Mouse (Mus musculus) CH12.LX (cell line): ENCODE measurements around the gene Clic4. TPM values are rescaled to one million over a fixed set of nuclear protein-coding genes. Genes with fewer than 3 reads are reported as not detected.

ENCODE experiments used
- DNase-seq: peaks from one replicate; pipeline ENCODE4 v3.0.0-alpha.2; 2013; ENCODE audit errors: extremely low read depth
- H3K27ac ChIP-seq: 2 replicates; pipeline ENCODE4 v1.5.1; 2012; ENCODE audit warnings: low read depth, mild to moderate bottlenecking, control low read depth, moderate library complexity; ENCODE audit not compliant: insufficient read depth
- H3K27me3 ChIP-seq: replicated peaks from 2 replicates; pipeline ENCODE3; 2012; ENCODE audit warnings: inconsistent platforms
- H3K36me3 ChIP-seq, 2 experiments: replicated peaks in 1 of 2; 2 replicates each; pipeline versions ENCODE3 to v1.6.1; 2012; ENCODE audit warnings: inconsistent platforms in 1 of 2, low read length in 1 of 2, mild to moderate bottlenecking in 1 of 2, mixed read lengths in 1 of 2, moderate library complexity in 1 of 2; ENCODE audit not compliant: control insufficient read depth in 1 of 2, insufficient read depth in 1 of 2
- H3K4me1 ChIP-seq, 2 experiments: 2 replicates each; pipeline ENCODE4 v1.6.1; 2012; ENCODE audit warnings: inconsistent platforms in 1 of 2, moderate library complexity in 1 of 2; ENCODE audit not compliant: insufficient read depth in 2 of 2, control insufficient read depth in 1 of 2
- H3K4me2 ChIP-seq: 2 replicates; pipeline ENCODE4 v1.6.1; 2012; ENCODE audit warnings: low read depth, mild to moderate bottlenecking, control low read depth; ENCODE audit not compliant: poor library complexity, insufficient read depth, severe bottlenecking
- H3K4me3 ChIP-seq, 3 experiments: fragments of 150-350 bp in 1 of 3; sonication (generic) in 1 of 3; replicated peaks in 1 of 3; 2 replicates each; pipeline versions ENCODE3 to v1.5.1; 2011 to 2012; ENCODE audit warnings: low read depth in 2 of 3, low read length in 2 of 3, mild to moderate bottlenecking in 2 of 3, moderate library complexity in 2 of 3, control low read depth in 1 of 3, improper control_type of control experiment in 1 of 3, inconsistent platforms in 1 of 3, mixed read lengths in 1 of 3; ENCODE audit not compliant: poor library complexity in 1 of 3
- H3K79me2 ChIP-seq: replicated peaks from 2 replicates; pipeline ENCODE4 v1.6.1; 2012; ENCODE audit warnings: mild to moderate bottlenecking, moderate library complexity; ENCODE audit not compliant: control insufficient read depth, poor library complexity, insufficient read depth, severe bottlenecking; ENCODE audit errors: extremely low read depth
- H3K9ac ChIP-seq: 2 replicates; pipeline ENCODE4 v1.6.1; 2012; ENCODE audit warnings: low read depth, mild to moderate bottlenecking, control low read depth, moderate library complexity; ENCODE audit not compliant: insufficient read depth
- H3K9me3 ChIP-seq: replicated peaks from 2 replicates; pipeline ENCODE3; 2012; ENCODE audit warnings: low read length, inconsistent platforms, mixed read lengths
- BHLHE40 ChIP-seq: IDR thresholded peaks from 2 replicates; pipeline ENCODE4 v1.6.1; 2011; ENCODE audit warnings: mild to moderate bottlenecking, low read depth, low read length, improper control_type of control experiment
- CHD1 ChIP-seq: IDR thresholded peaks from 2 replicates; pipeline ENCODE4 v1.6.1; 2012; ENCODE audit warnings: low read depth, low read length, improper control_type of control experiment, inconsistent platforms
- CHD2 ChIP-seq: IDR thresholded peaks from 2 replicates; pipeline ENCODE4 v1.6.1; 2011; ENCODE audit warnings: low read length, improper control_type of control experiment
- CTCF ChIP-seq, 2 experiments: IDR thresholded peaks in 1 of 2; conservative IDR thresholded peaks in 1 of 2; 2 replicates each; pipeline ENCODE4 v1.5.1; 2011 to 2012; ENCODE audit warnings: low read depth in 2 of 2, low read length in 2 of 2, improper control_type of control experiment in 1 of 2, inconsistent platforms in 1 of 2, mild to moderate bottlenecking in 1 of 2, moderate library complexity in 1 of 2
- E2F4 ChIP-seq: IDR thresholded peaks from 2 replicates; pipeline ENCODE4 v1.6.1; 2011; ENCODE audit warnings: low read depth, low read length, improper control_type of control experiment; ENCODE audit not compliant: insufficient replicate concordance
- EP300 ChIP-seq: IDR thresholded peaks from 2 replicates; pipeline ENCODE4 v1.6.1; 2011; ENCODE audit warnings: low read length, improper control_type of control experiment
- ETS1 ChIP-seq: conservative IDR thresholded peaks from 2 replicates; pipeline ENCODE4 v1.6.1; 2012; ENCODE audit warnings: low read depth, mild to moderate bottlenecking, inconsistent platforms, low read length, improper control_type of control experiment, moderate library complexity
- GABPA ChIP-seq: IDR thresholded peaks from 2 replicates; pipeline ENCODE4 v1.6.1; 2012; ENCODE audit warnings: low read depth, low read length, improper control_type of control experiment, inconsistent platforms; ENCODE audit not compliant: insufficient replicate concordance
- HCFC1 ChIP-seq: IDR thresholded peaks from 2 replicates; pipeline ENCODE4 v1.6.1; 2012; ENCODE audit warnings: low read depth, mild to moderate bottlenecking, inconsistent platforms, low read length, improper control_type of control experiment
- IRF4 ChIP-seq: IDR thresholded peaks from 2 replicates; pipeline ENCODE4 v1.6.1; 2014; ENCODE audit warnings: low read depth, mild to moderate bottlenecking, inconsistent platforms, low read length, improper control_type of control experiment
- JUN ChIP-seq: IDR thresholded peaks from 2 replicates; pipeline ENCODE4 v1.6.1; 2011; ENCODE audit warnings: low read depth, mild to moderate bottlenecking, low read length, improper control_type of control experiment, moderate library complexity; ENCODE audit not compliant: insufficient read depth
- JUND ChIP-seq: conservative IDR thresholded peaks from 2 replicates; pipeline ENCODE4 v1.6.1; 2011; ENCODE audit warnings: low read depth, low read length, improper control_type of control experiment
- MAFK ChIP-seq: IDR thresholded peaks from 2 replicates; pipeline ENCODE4 v1.6.1; 2011; ENCODE audit warnings: low read length, improper control_type of control experiment; ENCODE audit not compliant: insufficient replicate concordance
- MAZ ChIP-seq: IDR thresholded peaks from 2 replicates; pipeline ENCODE4 v1.6.1; 2012; ENCODE audit warnings: low read depth, mild to moderate bottlenecking, inconsistent platforms, low read length, improper control_type of control experiment, moderate library complexity
- MEF2A ChIP-seq: IDR thresholded peaks from 2 replicates; pipeline ENCODE4 v1.6.1; 2014; ENCODE audit warnings: low read depth, mild to moderate bottlenecking, inconsistent platforms, low read length, improper control_type of control experiment, borderline replicate concordance
- MXI1 ChIP-seq: IDR thresholded peaks from 2 replicates; pipeline ENCODE4 v1.6.1; 2011; ENCODE audit warnings: mild to moderate bottlenecking, low read depth, low read length, improper control_type of control experiment
- MYC ChIP-seq: IDR thresholded peaks from 2 replicates; pipeline ENCODE4 v1.6.1; 2011; ENCODE audit warnings: low read depth, mild to moderate bottlenecking, improper control_type of control experiment, low read length
- NELFE ChIP-seq: IDR thresholded peaks from 2 replicates; pipeline ENCODE4 v1.6.1; 2011; ENCODE audit warnings: low read depth, low read length, improper control_type of control experiment
- NRF1 ChIP-seq: IDR thresholded peaks from 2 replicates; pipeline ENCODE4 v1.6.1; 2014; ENCODE audit warnings: low read depth, mild to moderate bottlenecking, inconsistent platforms, low read length, improper control_type of control experiment, moderate library complexity
- PAX5 ChIP-seq: IDR thresholded peaks from 2 replicates; pipeline ENCODE4 v1.6.1; 2012; ENCODE audit warnings: low read length, inconsistent platforms, mixed read lengths
- POLR2A ChIP-seq: IDR thresholded peaks from 2 replicates; pipeline ENCODE4 v1.6.1; 2011; ENCODE audit warnings: low read depth, mild to moderate bottlenecking, improper control_type of control experiment, low read length
- POLR2AphosphoS2 ChIP-seq: IDR thresholded peaks from 2 replicates; pipeline ENCODE4 v1.6.1; 2011; ENCODE audit warnings: low read depth, low read length, improper control_type of control experiment
- RAD21 ChIP-seq: IDR thresholded peaks from 2 replicates; pipeline ENCODE4 v1.6.1; 2011; ENCODE audit warnings: low read depth, mild to moderate bottlenecking, low read length, improper control_type of control experiment, moderate library complexity
- RCOR1 ChIP-seq: conservative IDR thresholded peaks from 2 replicates; pipeline ENCODE4 v1.6.1; 2012; ENCODE audit warnings: low read depth, mild to moderate bottlenecking, inconsistent platforms, low read length, improper control_type of control experiment
- SIN3A ChIP-seq: IDR thresholded peaks from 2 replicates; pipeline ENCODE4 v1.6.1; 2012; ENCODE audit warnings: low read length, improper control_type of control experiment, inconsistent platforms
- SMC3 ChIP-seq: IDR thresholded peaks from 2 replicates; pipeline ENCODE4 v1.6.1; 2011; ENCODE audit warnings: low read depth, low read length, improper control_type of control experiment
- TBP ChIP-seq: conservative IDR thresholded peaks from 2 replicates; pipeline ENCODE4 v1.6.1; 2011; ENCODE audit warnings: low read depth, low read length, improper control_type of control experiment
- TCF12 ChIP-seq: IDR thresholded peaks from 2 replicates; pipeline ENCODE4 v1.6.1; 2014; ENCODE audit warnings: low read depth, mild to moderate bottlenecking, inconsistent platforms, low read length, improper control_type of control experiment
- UBTF ChIP-seq: IDR thresholded peaks from 2 replicates; pipeline ENCODE4 v1.6.1; 2012; ENCODE audit warnings: low read depth, mild to moderate bottlenecking, inconsistent platforms, low read length, improper control_type of control experiment, moderate library complexity
- USF1 ChIP-seq: IDR thresholded peaks from 2 replicates; pipeline ENCODE4 v1.6.1; 2014; ENCODE audit warnings: low read depth, mild to moderate bottlenecking, inconsistent platforms, low read length, improper control_type of control experiment
- USF2 ChIP-seq: conservative IDR thresholded peaks from 2 replicates; pipeline ENCODE4 v1.6.1; 2011; ENCODE audit warnings: low read depth, low read length, improper control_type of control experiment
- ZC3H11A ChIP-seq: IDR thresholded peaks from 2 replicates; pipeline ENCODE4 v1.6.1; 2012; ENCODE audit warnings: low read depth, mild to moderate bottlenecking, inconsistent platforms, low read length, improper control_type of control experiment
- ZMIZ1 ChIP-seq: IDR thresholded peaks from 2 replicates; pipeline ENCODE4 v1.6.1; 2012; ENCODE audit warnings: low read depth, mild to moderate bottlenecking, inconsistent platforms, low read length, improper control_type of control experiment
- ZNF384 ChIP-seq: IDR thresholded peaks from 2 replicates; pipeline ENCODE4 v1.6.1; 2012; ENCODE audit warnings: low read depth, low read length, improper control_type of control experiment, inconsistent platforms
- dilution Hi-C: fragments of 300-500 bp; cut with MboI; formaldehyde crosslinking; loops from 2 replicates; pipeline ENCODE4 v1.14.3; 2020; ENCODE audit warnings: low sequenced_read_pairs; ENCODE audit not compliant: extremely low pct_unique_long_range_greater_than_20kb, extremely low pct_ligation_motif_present
- in situ Hi-C: fragments of 300-500 bp; cut with MboI; formaldehyde crosslinking; loops from 3 replicates; pipeline ENCODE4 v1.14.3; 2019; ENCODE audit warnings: low sequenced_read_pairs, low pct_ligation_motif_present, low pct_unique_long_range_greater_than_20kb, mixed read lengths
- polyA plus RNA-seq: library from polyadenylated mRNA; unstranded; fragments of >175 nt; gene quantifications from 2 replicates; pipeline ENCODE4 v1.2.1, GENCODE M21; 2012; ENCODE audit warnings: low read depth; ENCODE audit not compliant: insufficient read length
- total RNA-seq, 2 experiments: library from RNA; depleted of rRNA; stranded (reverse); fragments of 300-350 nt in 1 of 2; fragments of >200 nt in 1 of 2; gene quantifications; 2 replicates each; pipeline ENCODE4 v1.2.3; 2012 to 2014

Clic4 gene
- total and polyA plus RNA-seq, 3 experiments = 154 to 214 (median 199) TPM

DNA sequence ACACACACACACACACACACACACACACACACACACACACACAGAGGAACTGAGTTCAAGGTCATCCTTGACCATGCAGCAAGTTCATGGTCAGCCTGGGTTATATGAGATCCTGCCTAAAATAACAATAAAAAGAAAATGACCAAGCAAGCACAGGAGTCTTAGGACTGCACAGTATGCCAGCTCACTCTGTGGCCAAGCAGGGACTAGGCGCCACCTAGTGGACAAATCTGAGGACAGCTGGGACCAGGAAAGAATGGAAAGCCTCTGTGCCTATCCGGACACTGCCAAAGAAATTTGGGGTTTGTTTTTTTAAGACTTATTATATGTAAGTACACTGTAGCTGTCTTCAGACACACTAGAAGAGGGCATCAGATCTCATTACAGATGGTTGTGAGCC lies 45.4 kb upstream of the Clic4 start:
- Histone ChIP-seq H3K79me2 (no peaks in the 10 kb centered on the region), H3K36me3 (peaks cover 66 to 80% of the 10 kb centered on the region in 2 experiments), H3K9me3 (peaks cover 16% of the 10 kb centered on the region), H3K4me1 (peaks cover 7 to 18% of the 10 kb centered on the region in 2 experiments), H3K4me3 (no peak overlapping the region), H3K9ac (no peak overlapping the region), H3K27ac (no peak overlapping the region), H3K4me2 (no peak overlapping the region), H3K27me3 (no peaks in the 10 kb centered on the region)
- DNase-seq = peak; percentile 56
- TF ChIP-seq ZNF384 (no peak), RCOR1 (no peak), ZMIZ1 (no peak), IRF4 (peak; percentile 15; the same call in 1 of the 2 replicates), SMC3 (peak; percentile 75), E2F4 (no peak), CHD2 (no peak), MAZ (no peak), BHLHE40 (no peak), TCF12 (no peak), USF2 (no peak), SIN3A (no peak), MXI1 (no peak), NRF1 (no peak), GABPA (no peak), MEF2A (no peak), ETS1 (no peak), JUN (no peak), EP300 (no peak), MAFK (no peak), PAX5 (no peak), UBTF (no peak), CTCF (conservative IDR thresholded peaks at IDR 0.05 in 1 of 2, IDR thresholded peaks at IDR 0.05 in 1 of 2; ENCODE audit: low read depth in 2 of 2, low read length in 2 of 2) (peak; percentile 32 to 70; a peak in 2 of 4 replicates), JUND (no peak), POLR2A (no peak), TBP (no peak), USF1 (no peak), MYC (no peak), RAD21 (peak; percentile 74), ZC3H11A (peak; percentile 40), HCFC1 (no peak), CHD1 (no peak), POLR2AphosphoS2 (no peak), NELFE (no peak)
- dilution Hi-C loops = no loop called here
- in situ Hi-C loops = loop anchor here (10.0 kb wide), 1 partner anchor 243 kb away; no protein-coding TSS in a partner anchor
